Mouse (Mus musculus) left cerebral cortex, adult 9 months (tissue): ENCODE data around the gene Tspo2.

Experiments
- DNase-seq, 2 experiments: peaks; one replicate each; pipeline ENCODE4 v3.0.0; 2022; ENCODE audit warnings: low spot score in 2 of 2

Gene Tspo2

DNA sequence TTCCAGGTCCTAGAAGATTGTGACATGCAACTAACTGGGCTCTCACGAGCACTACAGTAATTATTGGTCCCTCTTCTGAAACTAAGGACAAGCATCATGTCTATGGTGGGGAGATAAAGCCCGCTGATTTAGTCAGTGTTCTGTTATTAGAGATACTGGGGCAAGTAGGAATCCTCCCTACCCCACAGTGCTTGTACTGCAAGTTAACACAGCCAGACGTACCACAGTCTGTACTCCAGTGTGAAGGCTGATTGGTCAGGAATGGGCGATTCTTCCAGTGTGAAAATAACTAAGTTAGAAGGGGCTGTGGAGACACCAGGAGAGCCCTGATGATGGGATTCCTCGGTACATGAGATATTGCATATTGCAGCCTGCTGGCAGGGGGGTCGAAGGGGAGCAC, 33.8 kb downstream of the Tspo2 start:
- DNase-seq: no peak

DNA sequence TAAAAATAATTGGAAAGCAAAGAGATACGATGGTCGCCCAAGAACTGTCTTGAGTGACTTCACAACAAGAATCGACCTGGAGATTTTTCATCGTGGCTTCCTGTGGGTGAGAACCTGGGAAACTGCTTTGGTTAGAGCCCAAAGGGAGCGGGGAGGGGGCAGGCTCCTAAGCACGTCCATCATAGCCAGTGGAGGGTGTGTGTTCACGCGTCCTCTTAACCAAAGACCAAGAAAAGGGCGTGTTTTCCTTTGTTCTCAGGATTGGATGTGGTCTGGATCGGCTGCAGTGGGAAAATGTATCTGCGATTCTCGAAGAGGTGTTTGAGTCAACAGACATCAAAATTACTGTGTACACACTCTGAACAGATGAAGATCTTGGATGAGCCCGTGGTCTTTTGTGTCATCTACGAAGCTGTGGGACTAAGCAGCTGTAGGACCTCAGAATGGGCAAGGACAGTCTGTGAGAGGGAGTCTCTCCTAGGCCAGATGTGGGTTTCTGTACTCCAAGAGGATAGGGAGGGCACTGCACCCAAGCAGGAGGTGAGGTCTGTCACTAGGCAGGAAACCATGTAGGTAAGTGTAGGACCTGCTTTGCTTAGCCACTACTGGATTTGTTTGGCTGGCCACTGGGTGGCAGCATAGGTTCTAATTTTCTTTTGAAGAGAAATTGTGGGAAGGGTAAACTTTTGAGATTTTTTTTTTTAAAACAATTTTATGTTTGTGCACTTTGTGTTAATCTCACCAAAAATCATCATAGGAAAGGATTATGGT, 34.7 kb downstream of the Tspo2 start:
- DNase-seq: peak in 1 of 2 experiments; percentile 60

DNA sequence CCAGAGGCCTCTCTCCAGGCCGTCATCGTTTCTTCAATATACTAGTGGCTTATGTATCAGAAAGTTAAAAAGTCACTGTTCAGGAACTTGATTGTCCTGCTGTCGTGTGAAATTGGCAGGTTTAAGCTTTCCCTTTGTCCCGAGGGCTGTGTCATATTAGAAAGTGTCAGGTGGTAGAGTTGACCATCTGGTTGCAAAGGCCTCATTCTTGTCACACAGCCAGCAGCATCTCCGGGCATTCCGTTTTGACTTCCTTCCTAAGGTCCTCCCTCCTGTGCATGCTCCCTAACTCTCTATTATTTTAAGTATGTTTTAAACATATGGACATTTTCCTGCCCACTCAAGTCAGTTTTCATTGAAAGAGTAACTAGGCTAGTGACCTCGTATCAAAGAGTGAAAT, 35.3 kb downstream of the Tspo2 start:
- no peak for DNase-seq

DNA sequence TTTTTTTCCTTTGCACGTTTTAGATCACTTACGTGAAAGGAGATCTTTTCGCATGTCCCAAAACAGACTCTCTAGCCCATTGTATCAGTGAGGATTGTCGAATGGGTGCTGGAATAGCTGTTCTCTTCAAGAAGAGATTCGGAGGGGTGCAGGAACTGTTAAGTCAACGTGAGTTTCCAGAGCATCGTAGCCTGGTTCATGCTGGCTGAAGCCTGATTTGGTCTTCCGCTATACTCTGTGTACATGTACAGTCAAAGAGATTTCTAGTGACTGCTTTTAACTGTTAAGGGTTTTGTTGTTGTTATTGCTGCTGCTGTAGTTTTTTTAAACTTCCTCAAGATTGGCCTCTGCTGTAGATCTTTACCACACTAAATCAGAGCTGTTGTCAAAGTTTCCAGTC, 40.1 kb downstream of the Tspo2 start:
- no peak for DNase-seq

DNA sequence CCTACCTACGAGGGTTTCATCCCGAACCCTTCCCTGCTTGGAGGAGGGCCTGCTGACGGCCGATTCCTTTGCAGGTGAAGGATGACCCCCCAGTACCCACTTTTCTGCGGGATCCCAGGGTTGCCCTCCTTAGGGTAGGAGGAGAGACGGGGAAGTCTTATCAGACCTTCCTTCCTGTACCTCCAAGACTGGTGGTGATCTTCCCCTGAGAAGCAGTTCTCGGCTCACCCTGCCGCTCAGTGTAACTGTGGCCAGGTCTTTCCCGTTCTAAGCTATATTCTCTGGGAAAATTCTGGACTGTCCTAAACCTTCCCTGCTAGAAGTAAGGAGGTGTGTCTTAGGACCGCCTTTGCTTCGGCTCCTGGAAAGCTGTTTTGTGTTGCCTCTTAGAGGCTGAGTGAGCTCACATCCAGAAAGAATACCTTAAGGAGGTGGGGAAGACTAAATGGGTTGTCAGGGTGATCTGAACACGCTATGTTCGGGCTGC, 41.0 kb downstream of the Tspo2 start:
- peak in 1 of 2 experiments; percentile 27 for DNase-seq

DNA sequence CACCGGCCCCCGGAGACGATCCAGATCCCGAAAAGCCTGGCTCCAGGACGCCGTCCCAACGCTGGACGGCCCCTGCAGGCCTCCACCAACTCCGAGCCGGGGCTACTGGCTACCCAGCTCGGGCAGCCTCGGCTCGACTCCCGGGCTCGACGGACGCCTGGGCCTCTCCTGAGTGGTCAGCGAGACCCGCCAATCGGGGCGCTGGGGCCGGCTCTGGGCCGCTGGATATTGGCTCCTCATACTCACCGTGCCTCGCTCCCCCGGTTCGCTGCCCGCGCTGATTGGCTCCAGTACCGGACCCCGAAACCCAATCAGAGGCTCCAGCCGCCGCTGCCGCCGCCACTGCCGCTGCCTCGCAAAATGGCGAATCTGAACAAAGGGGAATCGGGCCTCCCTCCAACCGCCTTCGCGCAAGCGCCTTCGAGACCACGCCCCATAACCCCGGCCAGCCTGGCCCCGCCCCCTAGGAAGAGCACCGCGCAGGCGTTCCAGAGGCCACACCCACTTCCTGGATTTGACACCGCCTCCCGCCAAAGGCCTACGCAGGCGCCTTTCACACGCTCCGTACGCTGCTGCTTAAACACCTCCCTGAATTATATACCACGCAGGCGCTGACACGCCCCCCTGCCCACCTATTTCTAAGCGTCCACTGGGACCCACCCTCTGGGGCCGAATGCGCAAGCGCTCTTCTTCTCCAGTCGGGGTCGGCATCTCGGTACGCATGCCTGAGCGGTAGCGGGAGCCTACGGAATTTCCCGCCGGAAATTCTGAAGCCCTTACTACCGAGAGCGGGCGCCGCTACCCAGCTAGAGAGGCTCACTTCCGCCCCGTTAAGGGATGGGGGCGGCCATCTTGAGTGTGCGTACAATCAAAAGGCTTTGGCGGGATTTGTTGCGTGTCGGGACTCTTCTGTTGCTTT, 41.7 kb downstream of the Tspo2 start, which contains the start of the genes Nfya and Oard1:
Gene Nfya (minus strand): TSS at position 527 of the 919 bp plus-strand sequence.
Gene Oard1 (plus strand): TSS at position 635 of the 919 bp plus-strand sequence.
- peak; percentile 100 for DNase-seq

DNA sequence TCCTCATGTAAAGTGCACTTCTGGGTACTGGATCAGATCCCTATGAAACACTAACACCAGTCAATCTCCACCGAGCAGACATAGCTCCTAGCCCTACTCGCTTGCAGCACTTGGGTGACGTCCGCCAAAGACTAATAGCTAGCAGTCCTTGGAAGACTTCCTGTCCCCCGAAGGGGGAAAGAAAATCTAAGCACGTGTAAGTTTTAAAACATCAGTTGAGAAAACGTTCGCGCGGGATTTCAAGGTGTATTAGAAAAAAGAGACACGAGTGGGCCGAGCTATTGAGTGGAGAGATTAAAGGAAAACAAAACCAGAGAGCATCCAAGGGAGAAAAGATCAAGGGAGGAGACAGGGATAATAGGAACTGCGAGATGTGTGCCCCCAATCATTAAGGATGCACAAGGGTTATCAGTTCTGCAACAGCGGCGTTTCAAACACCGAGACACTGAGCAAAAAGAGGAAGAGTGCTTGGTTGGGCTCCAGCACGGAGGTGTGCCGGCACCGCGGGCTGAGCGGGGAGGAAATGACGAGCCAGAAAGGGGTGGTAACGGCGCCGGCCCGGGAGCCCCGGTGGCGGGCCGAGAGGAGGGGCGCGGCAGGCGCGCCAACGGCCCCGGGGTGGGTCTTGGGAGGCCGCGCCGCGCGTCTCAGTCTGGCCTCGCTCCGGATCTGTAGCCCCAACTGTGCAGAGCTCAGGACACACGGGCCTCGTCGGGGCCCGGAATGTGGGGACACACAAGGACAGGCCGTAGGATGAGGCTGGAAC, 42.6 kb downstream of the Tspo2 start:
- DNase-seq: peak in 1 of 2 experiments; percentile 71

DNA sequence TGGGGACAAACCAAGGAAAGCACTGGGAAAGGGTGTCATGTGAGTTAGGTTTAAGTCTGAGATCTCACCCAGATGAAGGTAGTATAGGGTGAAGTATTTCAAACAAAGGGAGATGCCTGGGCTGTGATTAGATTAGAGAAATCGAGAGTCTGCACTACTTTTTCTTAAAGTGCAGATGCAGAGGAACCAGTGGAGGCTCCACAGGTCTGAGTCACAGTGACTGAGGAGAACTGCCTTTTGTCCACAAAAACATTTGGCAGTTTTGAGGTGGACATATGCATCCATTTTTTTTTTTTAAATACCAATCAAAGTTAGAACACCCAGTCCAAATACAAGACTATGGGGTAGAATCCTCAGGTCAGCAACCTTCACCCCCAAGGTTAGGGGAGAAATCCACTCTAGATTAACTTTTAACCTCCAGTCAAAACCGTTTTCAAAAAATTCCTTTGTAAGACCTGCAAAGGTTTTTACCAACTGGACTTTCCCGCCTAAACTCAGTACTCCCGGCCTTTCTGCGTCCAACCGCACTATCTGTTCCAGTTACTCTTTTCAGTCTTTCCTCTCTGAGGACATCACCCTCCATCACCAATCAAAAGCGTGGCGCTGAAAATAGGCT, 43.3 kb downstream of the Tspo2 start:
- no peak for DNase-seq

DNA sequence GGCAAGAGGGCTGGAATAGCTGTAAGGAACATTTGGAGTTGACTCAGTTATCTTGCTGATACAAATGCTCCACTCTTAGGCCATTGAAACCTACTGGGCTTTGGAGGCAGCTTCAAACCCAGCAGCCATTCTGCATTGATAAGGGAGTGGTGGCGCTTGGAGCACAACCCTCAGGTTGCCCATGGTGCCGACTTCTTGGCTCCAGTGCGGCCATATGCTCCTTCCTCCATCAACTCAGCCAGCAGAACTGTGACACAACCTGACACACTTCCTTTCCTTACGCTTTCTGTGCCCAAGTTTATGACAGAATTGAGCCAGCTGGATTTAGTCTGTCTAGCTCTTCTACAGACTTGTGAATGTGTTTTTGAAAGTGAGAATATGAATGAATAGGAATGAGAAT, 44.2 kb downstream of the Tspo2 start:
- DNase-seq: no peak

DNA sequence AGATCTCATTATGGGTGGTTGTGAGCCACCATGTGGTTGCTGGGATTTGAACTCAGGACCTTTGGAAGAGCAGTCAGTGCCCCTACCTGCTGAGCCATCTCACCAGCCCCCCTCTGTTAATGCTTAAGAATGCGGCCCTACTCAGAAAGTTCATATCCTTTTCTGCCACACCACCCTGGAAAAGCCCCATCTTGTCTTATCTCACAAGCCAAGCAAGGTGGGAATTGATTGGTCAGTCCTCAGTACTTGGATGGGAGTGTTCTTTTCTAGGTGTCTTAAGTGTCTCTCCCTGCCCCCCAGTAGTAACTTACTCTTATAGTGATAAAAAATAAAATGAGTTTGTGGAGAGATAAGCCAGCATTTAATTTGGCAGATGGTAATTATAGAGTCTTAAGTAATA, 46.6 kb downstream of the Tspo2 start:
- no peak for DNase-seq

DNA sequence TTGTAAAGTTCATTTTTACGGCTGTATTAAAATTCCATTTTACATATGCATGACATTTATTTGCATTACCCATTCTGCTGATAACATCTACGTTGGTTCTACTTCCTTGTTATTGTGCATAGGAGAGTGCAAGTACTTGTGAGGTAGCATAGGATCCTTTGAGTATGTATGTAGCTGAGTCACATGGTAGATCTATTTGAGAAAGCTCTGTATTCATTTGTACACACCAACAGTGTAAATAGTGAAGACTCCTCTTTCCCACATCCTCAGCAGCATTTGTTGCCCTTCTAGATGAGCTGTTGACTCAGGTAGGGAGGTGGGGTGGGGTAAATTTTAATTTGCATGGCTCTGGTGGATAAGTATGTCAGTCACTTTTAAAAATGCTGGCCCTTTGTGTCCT, 47.5 kb downstream of the Tspo2 start:
- DNase-seq: no peak

DNA sequence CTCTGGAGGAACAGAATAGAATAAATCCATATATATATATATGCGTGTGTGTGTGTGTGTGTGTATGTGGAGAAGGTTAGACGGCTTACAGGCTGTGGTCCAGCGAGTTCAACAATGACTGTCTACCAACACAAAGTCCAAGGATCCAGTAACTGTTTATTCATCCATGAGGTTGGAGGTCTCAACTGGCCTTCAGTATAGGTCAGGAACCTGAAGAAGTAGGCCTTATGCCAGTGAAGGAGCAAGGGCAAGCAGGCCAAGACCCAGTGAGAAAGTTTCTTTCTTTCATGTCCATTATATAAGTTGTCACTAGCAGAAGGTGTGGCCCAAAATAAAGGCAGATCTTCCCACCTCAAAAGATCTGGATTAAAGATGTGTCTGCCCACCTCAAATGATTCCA, 48.6 kb downstream of the Tspo2 start:
- no peak for DNase-seq

DNA sequence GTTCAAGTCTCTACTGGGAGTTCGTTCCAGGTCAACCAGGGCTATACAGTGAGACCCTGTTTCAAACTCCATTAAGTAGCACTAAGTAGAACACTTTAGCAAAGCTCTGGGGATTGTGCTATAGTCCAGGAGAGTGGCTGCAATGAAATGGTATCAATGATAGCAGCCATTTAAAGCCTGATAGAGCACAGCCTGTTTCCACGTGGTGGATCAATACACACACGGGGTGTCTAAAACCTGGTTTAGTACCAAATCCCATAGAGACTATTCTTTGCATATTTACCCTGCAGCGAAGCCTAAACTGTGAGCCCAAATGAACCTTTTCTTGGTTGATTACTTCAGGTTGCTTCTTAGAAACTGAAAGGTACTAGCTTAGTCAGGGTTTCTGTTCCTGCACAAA, 49.6 kb downstream of the Tspo2 start:
- no peak for DNase-seq
